Mouse (Mus musculus) embryo, embryonic 10.5 days (tissue): ENCODE data around the gene Rbp4.
A peak's percentile ranks its signal among the peaks of the same experiment; 100 is the strongest.

Experiments
- DNase-seq: peaks from one replicate; pipeline ENCODE4 v3.0.0-alpha.2; 2015; ENCODE audit warnings: low spot score

The Rbp4 gene

DNA sequence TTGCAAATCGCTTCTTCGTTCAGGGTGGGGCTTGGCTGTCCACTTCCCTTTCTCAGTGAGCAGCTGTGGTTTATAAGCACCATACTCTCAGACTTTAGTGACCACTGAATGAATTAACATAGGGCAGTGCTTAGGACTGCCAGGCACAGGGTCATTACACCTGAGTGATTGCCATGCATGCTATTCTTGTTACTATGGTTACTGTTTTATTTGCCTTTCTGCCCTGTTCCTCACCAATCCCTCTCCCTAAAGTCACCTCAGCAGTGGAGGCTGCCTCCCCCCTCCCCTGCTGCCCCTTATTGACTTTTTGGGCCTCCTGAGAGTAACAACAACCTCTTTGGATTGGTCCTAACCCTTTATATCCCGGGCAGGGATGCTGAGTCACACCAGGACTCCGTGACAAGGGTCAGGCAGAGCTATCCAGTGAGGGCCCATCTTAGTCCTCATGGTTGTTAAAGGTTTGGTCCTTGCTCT, 33.5 kb downstream of the Rbp4 start:
- peak; percentile 3 for DNase-seq

- no peak for DNase-seq
Observed at GRCm38 (mm10) chr19:38089358-38089757, 35.7 kb downstream of the Rbp4 start.

GRCm38 (mm10) chr19:38086948-38087551, 38.0 kb downstream of the Rbp4 start:
- DNase-seq: peak; percentile 48

GRCm38 (mm10) chr19:38085841-38086240, 39.2 kb downstream of the Rbp4 start:
- DNase-seq: no peak

GRCm38 (mm10) chr19:38082931-38083525, 42.1 kb downstream of the Rbp4 start:
- DNase-seq: no peak

- DNase-seq: no peak
Observed at GRCm38 (mm10) chr19:38081361-38081760, 43.7 kb downstream of the Rbp4 start.

DNA sequence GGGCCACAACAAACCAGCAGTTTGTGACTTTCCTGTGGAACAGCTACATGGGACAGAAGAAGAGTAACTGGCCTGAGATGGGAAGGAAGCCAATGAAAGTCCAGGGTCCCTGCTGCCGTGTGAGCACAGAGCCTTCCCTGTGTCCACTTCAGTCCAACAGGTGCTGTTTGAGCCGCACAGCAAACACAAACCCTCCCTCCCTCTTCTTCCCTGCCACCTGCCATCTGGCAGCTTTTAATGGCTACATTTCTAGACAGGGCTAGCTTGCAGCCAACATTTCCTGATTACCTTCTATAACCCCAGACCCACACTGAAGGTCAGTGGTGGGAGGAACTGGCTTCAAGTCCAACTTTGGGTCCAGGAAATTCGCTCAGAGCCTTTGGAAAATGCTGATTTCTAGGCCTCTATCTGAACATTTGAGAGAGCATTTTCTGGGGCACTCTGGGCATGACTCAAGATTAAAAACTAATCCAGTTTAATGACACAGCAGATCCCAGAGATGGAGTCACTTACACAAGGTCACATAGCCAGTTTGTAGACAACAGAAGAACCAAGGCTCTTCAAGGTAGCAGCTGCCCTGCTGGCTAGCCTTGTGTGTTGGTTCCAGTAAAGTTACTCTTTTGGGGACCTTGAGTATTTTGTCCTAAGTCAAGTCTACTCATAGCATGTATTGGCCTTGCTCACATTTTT, 47.1 kb downstream of the Rbp4 start:
- no peak for DNase-seq

- DNase-seq: peak; percentile 42
Observed at GRCm38 (mm10) chr19:38076251-38076650, 48.8 kb downstream of the Rbp4 start.

- no peak for DNase-seq
Observed at GRCm38 (mm10) chr19:38075051-38075450, 50.0 kb downstream of the Rbp4 start.

GRCm38 (mm10) chr19:38073226-38073625, 51.9 kb downstream of the Rbp4 start:
- DNase-seq: no peak
